Mouse (Mus musculus) stomach, postnatal 0 days (tissue): ENCODE data around the gene Grm8. TPM values are rescaled to one million over a fixed set of nuclear protein-coding genes. Genes with fewer than 3 reads are reported as not detected.

ENCODE experiments used
- ATAC-seq: fragments of 200-750 bp; cut with Nextera tagmentation; 2 replicates; pipeline ENCODE4 v1.8.0; 2017; ENCODE audit not compliant: low FRiP score, low TSS enrichment
- DNase-seq: peaks from one replicate; pipeline ENCODE4 v3.0.0-alpha.2; 2016; ENCODE audit warnings: low spot score
- H3K27ac ChIP-seq: fragments of 300-500 bp; sonication (generic); replicated peaks from 2 replicates; pipeline ENCODE4 v1.5.1; 2014; ENCODE audit warnings: mild to moderate bottlenecking, control low read depth
- H3K27me3 ChIP-seq: fragments of 300-500 bp; sonication (generic); 2 replicates; pipeline ENCODE4 v1.6.1; 2014; ENCODE audit warnings: low read length; ENCODE audit not compliant: control insufficient read depth, insufficient read depth
- H3K36me3 ChIP-seq: fragments of 300-500 bp; sonication (generic); 2 replicates; pipeline ENCODE4 v1.6.1; 2014; ENCODE audit warnings: low read length, mixed read lengths; ENCODE audit not compliant: control insufficient read depth, insufficient read depth
- H3K4me1 ChIP-seq: fragments of 300-500 bp; sonication (generic); replicated peaks from 2 replicates; pipeline ENCODE4 v1.6.1; 2014; ENCODE audit warnings: antibody characterized with exemption; ENCODE audit not compliant: control insufficient read depth, insufficient read depth
- H3K4me2 ChIP-seq: fragments of 300-500 bp; sonication (generic); replicated peaks from 2 replicates; pipeline ENCODE4 v1.6.1; 2014; ENCODE audit warnings: low read depth, mild to moderate bottlenecking, control low read depth, moderate library complexity
- H3K4me3 ChIP-seq: fragments of 300-500 bp; sonication (generic); 2 replicates; pipeline ENCODE4 v1.5.1; 2014; ENCODE audit warnings: low read depth, low read length, control low read depth
- H3K9ac ChIP-seq: fragments of 300-500 bp; sonication (generic); 2 replicates; pipeline ENCODE4 v1.6.1; 2014; ENCODE audit warnings: mild to moderate bottlenecking, low read length, control low read depth, mixed read lengths
- H3K9me3 ChIP-seq: fragments of 300-500 bp; sonication (generic); 2 replicates; pipeline ENCODE4 v1.6.1; 2016; ENCODE audit warnings: low read length; ENCODE audit not compliant: control insufficient read depth
- CTCF ChIP-seq: IDR thresholded peaks from 2 replicates; pipeline ENCODE4 v1.5.1; 2016; ENCODE audit warnings: antibody characterized with exemption, low read depth, mild to moderate bottlenecking, moderate library complexity
- EP300 ChIP-seq: optimal IDR thresholded peaks from 2 replicates; pipeline ENCODE3; 2016; ENCODE audit warnings: antibody characterized with exemption
- WGBS: fragments of 180-500 bp; shearing (Covaris S2); extraction: QIAGEN DNeasy Blood & Tissue Kit; methylation state at CpG from one replicate; pipeline ENCODE4 v1.1.7; 2014; 5-methylcytosine and 5-hydroxymethylcytosine counted together
- polyA plus RNA-seq: library from polyadenylated mRNA; unstranded; fragments of >200 nt; fragmentation: Nextera tagmentation; extraction: Ambion mirVana; gene quantifications from 2 replicates; pipeline ENCODE4 v1.2.1, GENCODE M21; 2015

Grm8 gene
- polyA plus RNA-seq, 1 experiment from 2014 or later, result 0.22 TPM

DNA sequence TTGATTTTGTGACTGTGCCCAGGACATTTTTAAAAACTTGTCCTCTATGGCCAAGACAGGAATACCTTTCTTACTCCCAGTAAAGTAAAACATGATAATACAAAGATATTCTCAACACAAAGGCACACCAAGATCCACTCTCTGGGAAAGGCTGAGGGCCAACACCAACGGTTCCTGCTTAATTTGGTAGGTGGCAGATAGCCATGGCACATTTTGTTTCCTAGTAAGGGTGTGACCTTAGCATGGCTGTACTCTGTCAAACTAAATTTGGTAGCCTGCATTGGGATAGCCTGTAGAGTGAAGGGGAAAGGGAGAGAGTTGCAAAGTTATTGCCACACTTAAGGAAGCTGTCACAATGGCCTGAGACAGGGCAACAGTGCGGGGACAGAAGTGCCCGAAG, 128.0 kb downstream of the Grm8 start:
- ATAC-seq (no peak), DNase-seq (no peak)
- Histone ChIP-seq H3K4me2 (no peak overlapping the region), H3K36me3 (no peaks in the 10 kb centered on the region), H3K4me1 (no peaks in the 10 kb centered on the region), H3K9ac (no peak overlapping the region), H3K27me3 (no peaks in the 10 kb centered on the region), H3K27ac (no peak overlapping the region), H3K4me3 (no peak overlapping the region), H3K9me3 (no peaks in the 10 kb centered on the region)
- WGBS, result 78% methylated on average over 3 of the region's 3 CpGs
- TF ChIP-seq CTCF, result no peak

DNA sequence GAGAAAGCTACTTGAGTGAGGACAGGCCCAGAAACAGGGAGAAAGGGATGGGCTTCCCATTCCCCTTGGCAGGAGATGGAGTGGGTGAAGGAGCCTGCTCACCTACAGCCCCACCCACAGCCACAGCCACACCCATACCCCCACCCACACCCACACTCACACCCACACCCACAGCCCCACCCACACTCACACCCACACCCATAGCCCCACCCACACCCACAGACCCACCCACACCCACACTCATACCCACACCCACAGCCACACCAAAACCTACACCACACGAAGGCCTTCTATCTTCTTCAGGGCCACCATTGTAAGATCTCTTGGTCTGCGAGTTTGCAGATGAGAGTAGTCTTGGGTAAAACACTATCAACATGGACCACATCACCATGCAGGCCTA, 137.7 kb downstream of the Grm8 start:
- Histone ChIP-seq H3K4me2 (no peak overlapping the region), H3K27me3 (no peaks in the 10 kb centered on the region), H3K4me1 (no peaks in the 10 kb centered on the region), H3K9me3 (no peaks in the 10 kb centered on the region), H3K4me3 (no peak overlapping the region), H3K9ac (no peak overlapping the region), H3K36me3 (no peaks in the 10 kb centered on the region), H3K27ac (no peak overlapping the region)
- TF ChIP-seq EP300, result no peak
- no peak for TF ChIP-seq CTCF
- no peak for DNase-seq
- ATAC-seq, result no peak
- WGBS, result 80% methylated on average over 2 of the region's 2 CpGs

DNA sequence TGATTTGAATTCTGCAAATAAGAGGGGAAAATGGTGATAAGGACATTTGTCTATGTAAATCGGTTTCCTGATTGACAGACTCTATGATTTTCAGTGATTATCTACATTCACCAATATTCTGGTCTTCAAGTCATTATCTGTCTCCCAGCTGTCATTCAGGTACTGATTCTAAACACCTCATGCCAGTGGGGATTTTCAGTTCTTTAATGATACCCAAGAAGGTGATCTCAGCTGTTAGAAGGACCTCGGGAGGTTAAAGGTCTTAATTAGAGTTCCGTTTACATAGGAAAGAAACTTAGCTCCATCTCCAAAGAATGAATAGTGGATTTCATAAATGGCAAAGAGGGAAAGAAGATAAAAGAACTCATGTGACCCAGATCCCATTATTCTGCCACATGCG, 143.7 kb downstream of the Grm8 start:
- TF ChIP-seq EP300 (no peak), CTCF (no peak)

DNA sequence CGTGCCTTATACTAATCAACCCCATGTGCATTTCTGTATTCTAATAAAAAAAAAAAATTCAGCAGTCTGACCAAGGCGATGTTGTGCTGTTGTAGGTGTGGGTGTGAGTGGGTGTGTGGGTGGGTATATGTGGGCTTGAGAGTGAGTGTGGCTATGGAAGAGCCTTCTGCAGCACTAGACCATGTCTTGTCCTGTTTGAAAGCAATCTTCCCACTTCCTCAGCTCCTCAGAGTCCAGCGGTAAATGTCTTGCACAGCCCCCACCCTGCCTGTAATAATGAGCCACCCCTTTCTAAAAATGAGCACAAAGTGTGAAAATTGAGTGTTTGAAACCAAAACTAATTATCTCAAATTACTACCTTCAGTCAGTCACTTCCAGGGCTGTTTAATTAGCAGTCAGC, 152.4 kb downstream of the Grm8 start:
- Histone ChIP-seq H3K27ac (no peak overlapping the region), H3K4me1 (no peaks in the 10 kb centered on the region), H3K4me3 (no peak overlapping the region), H3K9ac (no peak overlapping the region), H3K27me3 (no peaks in the 10 kb centered on the region), H3K9me3 (no peaks in the 10 kb centered on the region), H3K36me3 (no peaks in the 10 kb centered on the region), H3K4me2 (no peak overlapping the region)
- DNase-seq, result no peak
- 83% methylated on average over 3 of the region's 3 CpGs for WGBS
- TF ChIP-seq EP300, result no peak
- no peak for TF ChIP-seq CTCF
- ATAC-seq, result no peak

More for the DNA sequence above, 143.7 kb downstream of the Grm8 start:
- no peak overlapping the region for H3K27ac ChIP-seq
- H3K9ac ChIP-seq, result no peak overlapping the region
- DNase-seq (no peak), ATAC-seq (no peak)
- WGBS, result 74% methylated on average over 4 of the region's 4 CpGs
- no peak overlapping the region for H3K4me3 ChIP-seq
- no peaks in the 10 kb centered on the region for H3K9me3 ChIP-seq
- no peaks in the 10 kb centered on the region for H3K27me3 ChIP-seq
- H3K36me3 ChIP-seq, result no peaks in the 10 kb centered on the region
- H3K4me1 ChIP-seq, result no peaks in the 10 kb centered on the region
- no peak overlapping the region for H3K4me2 ChIP-seq

DNA sequence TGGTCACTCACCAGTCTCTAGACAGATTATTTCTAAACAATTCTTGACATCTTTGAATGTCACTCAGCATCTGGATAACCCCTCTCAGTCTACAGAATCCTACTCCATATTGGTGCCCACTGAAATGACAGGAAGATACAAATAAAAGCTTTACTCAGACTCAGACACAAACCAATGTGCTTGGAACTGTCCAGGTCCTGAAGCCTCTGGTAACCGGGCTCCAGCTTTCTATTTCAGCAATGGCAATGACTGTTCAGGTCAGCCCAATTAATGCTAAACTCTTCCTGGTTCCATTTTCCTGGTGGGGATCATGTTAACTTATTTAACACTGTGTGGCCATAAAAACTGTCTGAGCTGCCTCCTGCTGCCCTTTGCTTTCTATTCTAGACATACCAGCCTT, 153.0 kb downstream of the Grm8 start:
- Histone ChIP-seq H3K36me3 (no peaks in the 10 kb centered on the region), H3K4me3 (no peak overlapping the region), H3K4me2 (no peak overlapping the region), H3K9ac (no peak overlapping the region), H3K27me3 (no peaks in the 10 kb centered on the region), H3K27ac (no peak overlapping the region), H3K4me1 (no peaks in the 10 kb centered on the region), H3K9me3 (no peaks in the 10 kb centered on the region)
- WGBS, result 32% methylated on average over 1 of the region's 1 CpGs
- no peak for DNase-seq
- ATAC-seq, result no peak
- TF ChIP-seq CTCF (no peak), EP300 (no peak)

DNA sequence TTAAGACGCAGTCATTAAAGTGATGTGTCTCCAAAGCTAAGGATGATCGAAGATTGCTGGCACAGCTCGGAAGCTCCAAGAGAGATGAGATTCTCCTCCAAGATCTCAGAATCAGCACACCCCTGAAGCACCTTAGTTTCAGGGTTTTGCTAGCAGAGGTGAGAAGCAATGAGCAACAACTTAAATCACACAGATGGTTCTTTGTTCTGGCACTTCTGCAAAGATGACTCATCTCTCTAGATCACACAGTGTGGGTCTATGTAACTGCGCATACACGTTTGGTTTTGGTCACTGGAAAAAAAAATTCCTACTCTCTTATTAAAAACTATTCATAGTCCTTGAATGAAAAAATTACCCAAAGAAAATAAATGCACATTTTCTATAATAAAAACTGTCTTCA, 157.6 kb downstream of the Grm8 start:
- H3K4me3 ChIP-seq, result no peak overlapping the region
- H3K9ac ChIP-seq, result no peak overlapping the region
- no peaks in the 10 kb centered on the region for H3K27me3 ChIP-seq
- H3K27ac ChIP-seq, result no peak overlapping the region
- DNase-seq, result no peak
- 84% methylated on average over 5 of the region's 5 CpGs for WGBS
- no peaks in the 10 kb centered on the region for H3K36me3 ChIP-seq
- no peak for TF ChIP-seq EP300
- TF ChIP-seq CTCF, result no peak
- no peaks in the 10 kb centered on the region for H3K4me1 ChIP-seq
- H3K9me3 ChIP-seq, result no peaks in the 10 kb centered on the region
- no peak for ATAC-seq
- H3K4me2 ChIP-seq, result no peak overlapping the region
